Mouse (Mus musculus) hindbrain, embryonic 16.5 days (tissue): ENCODE data around the gene Adam12. TPM values are rescaled to one million over a fixed set of nuclear protein-coding genes. Genes with fewer than 3 reads are reported as not detected.

Experiments used
- ATAC-seq: fragments of 200-750 bp; cut with Nextera tagmentation; 2 replicates; pipeline ENCODE4 v1.8.0; 2017; ENCODE audit warnings: moderate TSS enrichment, moderate library complexity
- H3K27ac ChIP-seq: fragments of 300-500 bp; sonication (generic); 2 replicates; pipeline ENCODE4 v1.5.1; 2014; ENCODE audit warnings: low read depth, mild to moderate bottlenecking, control low read depth, low read length, moderate library complexity
- H3K27me3 ChIP-seq: fragments of 300-500 bp; sonication (generic); replicated peaks from 2 replicates; pipeline ENCODE4 v1.6.1; 2014; ENCODE audit warnings: low read length; ENCODE audit not compliant: control insufficient read depth, insufficient read depth
- H3K36me3 ChIP-seq: fragments of 300-500 bp; sonication (generic); 2 replicates; pipeline ENCODE4 v1.6.1; 2014; ENCODE audit warnings: mild to moderate bottlenecking, low read length, moderate library complexity, mixed read lengths; ENCODE audit not compliant: control insufficient read depth, insufficient read depth
- H3K4me1 ChIP-seq: fragments of 300-500 bp; sonication (generic); 2 replicates; pipeline ENCODE4 v1.6.1; 2014; ENCODE audit warnings: low read depth, low read length; ENCODE audit not compliant: control insufficient read depth, insufficient read depth
- H3K4me2 ChIP-seq: fragments of 300-500 bp; sonication (generic); 2 replicates; pipeline ENCODE4 v1.6.1; 2014; ENCODE audit warnings: mild to moderate bottlenecking, low read length, control low read depth, moderate library complexity
- H3K4me3 ChIP-seq: fragments of 300-500 bp; sonication (generic); 2 replicates; pipeline ENCODE4 v1.5.1; 2014; ENCODE audit warnings: mild to moderate bottlenecking, low read length, control low read depth, moderate library complexity
- H3K9ac ChIP-seq: fragments of 300-500 bp; sonication (generic); 2 replicates; pipeline ENCODE4 v1.6.1; 2014; ENCODE audit warnings: low read depth, mild to moderate bottlenecking, control low read depth, low read length, moderate library complexity
- H3K9me3 ChIP-seq: fragments of 300-500 bp; sonication (generic); 2 replicates; pipeline ENCODE4 v1.6.1; 2014; ENCODE audit warnings: mild to moderate bottlenecking, low read length, moderate library complexity; ENCODE audit not compliant: control insufficient read depth
- WGBS: fragments of 180-500 bp; shearing (Covaris S2); extraction: QIAGEN DNeasy Blood & Tissue Kit; methylation state at CpG from one replicate; pipeline ENCODE4 v1.1.7; 2014; 5-methylcytosine and 5-hydroxymethylcytosine counted together
- polyA plus RNA-seq: library from polyadenylated mRNA; unstranded; fragments of >200 nt; fragmentation: Nextera tagmentation; extraction: Ambion mirVana; gene quantifications from 2 replicates; pipeline ENCODE4 v1.2.1, GENCODE M21; 2015

Gene Adam12
- polyA plus RNA-seq, 1 experiment from 2014 or later, result 3.3 TPM

GRCm38 (mm10) chr7:133931481-133931880 is 300.5 kb downstream of the Adam12 start:
- H3K27me3 ChIP-seq, result no peaks in the 10 kb centered on the region
- no peak overlapping the region for H3K4me3 ChIP-seq
- no peaks in the 10 kb centered on the region for H3K9me3 ChIP-seq
- peaks cover 7% of the 10 kb centered on the region for H3K4me1 ChIP-seq
- WGBS, result 90% methylated on average over 11 of the region's 11 CpGs
- H3K36me3 ChIP-seq, result no peaks in the 10 kb centered on the region
- H3K4me2 ChIP-seq, result no peak overlapping the region
- no peak for ATAC-seq
- no peak overlapping the region for H3K9ac ChIP-seq
- no peak overlapping the region for H3K27ac ChIP-seq

- no peaks in the 10 kb centered on the region for H3K9me3 ChIP-seq
- WGBS, result 82% methylated on average over 3 of the region's 3 CpGs
- H3K9ac ChIP-seq, result no peak overlapping the region
Observed at GRCm38 (mm10) chr7:133928981-133929380, 303.0 kb downstream of the Adam12 start.

GRCm38 (mm10) chr7:133925771-133926170 is 306.2 kb downstream of the Adam12 start:
- Histone ChIP-seq H3K4me2 (no peak overlapping the region), H3K36me3 (no peaks in the 10 kb centered on the region), H3K27ac (no peak overlapping the region), H3K4me1 (no peaks in the 10 kb centered on the region), H3K4me3 (no peak overlapping the region), H3K9ac (no peak overlapping the region), H3K27me3 (no peaks in the 10 kb centered on the region), H3K9me3 (no peaks in the 10 kb centered on the region)
- WGBS, result 21% methylated on average over 2 of the region's 2 CpGs
- ATAC-seq, result no peak

More at GRCm38 (mm10) chr7:133928981-133929380, 303.0 kb downstream of the Adam12 start:
- H3K4me2 ChIP-seq, result no peak overlapping the region
- H3K27ac ChIP-seq, result no peak overlapping the region
- no peak for ATAC-seq
- H3K36me3 ChIP-seq, result no peaks in the 10 kb centered on the region
- no peak overlapping the region for H3K4me3 ChIP-seq
- no peaks in the 10 kb centered on the region; the same call in 1 of the 2 replicates for H3K4me1 ChIP-seq
- no peaks in the 10 kb centered on the region for H3K27me3 ChIP-seq

- no peak overlapping the region for H3K9ac ChIP-seq
Observed at GRCm38 (mm10) chr7:133923994-133924393, 308.0 kb downstream of the Adam12 start.

GRCm38 (mm10) chr7:133921291-133921690 is 310.7 kb downstream of the Adam12 start:
- H3K4me3 ChIP-seq, result no peak overlapping the region
- no peaks in the 10 kb centered on the region; the same call in 1 of the 2 replicates for H3K4me1 ChIP-seq
- H3K27ac ChIP-seq, result no peak overlapping the region
- no peaks in the 10 kb centered on the region for H3K9me3 ChIP-seq
- ATAC-seq, result no peak
- H3K9ac ChIP-seq, result no peak overlapping the region
- H3K36me3 ChIP-seq, result no peaks in the 10 kb centered on the region
- H3K4me2 ChIP-seq, result no peak overlapping the region
- 85% methylated on average over 4 of the region's 4 CpGs for WGBS
- H3K27me3 ChIP-seq, result no peaks in the 10 kb centered on the region

More at GRCm38 (mm10) chr7:133923994-133924393, 308.0 kb downstream of the Adam12 start:
- Histone ChIP-seq H3K27me3 (no peaks in the 10 kb centered on the region), H3K36me3 (no peaks in the 10 kb centered on the region), H3K4me2 (no peak overlapping the region), H3K4me1 (no peaks in the 10 kb centered on the region; the same call in 1 of the 2 replicates), H3K27ac (no peak overlapping the region), H3K4me3 (no peak overlapping the region), H3K9me3 (no peaks in the 10 kb centered on the region)
- no peak for ATAC-seq
- 77% methylated on average over 6 of the region's 6 CpGs for WGBS

- H3K9ac ChIP-seq, result no peak overlapping the region
- 84% methylated on average over 7 of the region's 7 CpGs for WGBS
Observed at GRCm38 (mm10) chr7:133920724-133921123, 311.2 kb downstream of the Adam12 start.

GRCm38 (mm10) chr7:133919918-133920317 is 312.0 kb downstream of the Adam12 start:
- ATAC-seq, result no peak
- WGBS, result 83% methylated on average over 5 of the region's 5 CpGs
- H3K4me3 ChIP-seq, result no peak overlapping the region
- no peak overlapping the region for H3K9ac ChIP-seq
- no peaks in the 10 kb centered on the region; the same call in 1 of the 2 replicates for H3K4me1 ChIP-seq
- no peak overlapping the region for H3K27ac ChIP-seq
- H3K27me3 ChIP-seq, result no peaks in the 10 kb centered on the region
- no peaks in the 10 kb centered on the region; the same call in 1 of the 2 replicates for H3K36me3 ChIP-seq
- no peak overlapping the region for H3K4me2 ChIP-seq
- H3K9me3 ChIP-seq, result no peaks in the 10 kb centered on the region; the same call in 1 of the 2 replicates

More at GRCm38 (mm10) chr7:133920724-133921123, 311.2 kb downstream of the Adam12 start:
- no peak overlapping the region for H3K4me3 ChIP-seq
- H3K4me1 ChIP-seq, result no peaks in the 10 kb centered on the region; the same call in 1 of the 2 replicates
- no peak overlapping the region for H3K4me2 ChIP-seq
- no peak overlapping the region for H3K27ac ChIP-seq
- H3K36me3 ChIP-seq, result no peaks in the 10 kb centered on the region
- no peak for ATAC-seq
- H3K27me3 ChIP-seq, result no peaks in the 10 kb centered on the region
- no peaks in the 10 kb centered on the region for H3K9me3 ChIP-seq

GRCm38 (mm10) chr7:133919306-133919705 is 312.6 kb downstream of the Adam12 start:
- ATAC-seq, result no peak
- H3K9ac ChIP-seq, result no peak overlapping the region
- no peak overlapping the region for H3K4me2 ChIP-seq
- no peak overlapping the region for H3K27ac ChIP-seq
- H3K4me3 ChIP-seq, result no peak overlapping the region
- no peaks in the 10 kb centered on the region; the same call in 1 of the 2 replicates for H3K36me3 ChIP-seq
- H3K27me3 ChIP-seq, result no peaks in the 10 kb centered on the region
- no peaks in the 10 kb centered on the region; the same call in 1 of the 2 replicates for H3K4me1 ChIP-seq
- no peaks in the 10 kb centered on the region; the same call in 1 of the 2 replicates for H3K9me3 ChIP-seq
- WGBS, result 47% methylated on average over 5 of the region's 5 CpGs

GRCm38 (mm10) chr7:133916230-133916629 is 315.7 kb downstream of the Adam12 start:
- H3K27ac ChIP-seq, result no peak overlapping the region
- no peak overlapping the region for H3K4me3 ChIP-seq
- no peaks in the 10 kb centered on the region; the same call in 1 of the 2 replicates for H3K4me1 ChIP-seq
- 90% methylated on average over 9 of the region's 9 CpGs for whole genome bisulfite sequencing
- H3K9ac ChIP-seq, result no peak overlapping the region
- no peak overlapping the region for H3K4me2 ChIP-seq
- no peaks in the 10 kb centered on the region; the same call in 1 of the 2 replicates for H3K36me3 ChIP-seq
- no peaks in the 10 kb centered on the region for H3K27me3 ChIP-seq
- ATAC-seq, result no peak
- no peaks in the 10 kb centered on the region; the same call in 1 of the 2 replicates for H3K9me3 ChIP-seq
